Mouse (Mus musculus) thymus, postnatal 10 days (tissue): Measurements from ENCODE around the gene Zmat5.
"Not testable (repeated sequence)": the region's sequence is repeated elsewhere in the genome, so short reads cannot be mapped to it uniquely, and the experiment has no call there.

Experiments used
- DNase-seq, 2 experiments: peaks; one replicate each; pipeline ENCODE4 v3.0.0; 2021; ENCODE audit warnings: low spot score in 2 of 2

The Zmat5 gene

DNA sequence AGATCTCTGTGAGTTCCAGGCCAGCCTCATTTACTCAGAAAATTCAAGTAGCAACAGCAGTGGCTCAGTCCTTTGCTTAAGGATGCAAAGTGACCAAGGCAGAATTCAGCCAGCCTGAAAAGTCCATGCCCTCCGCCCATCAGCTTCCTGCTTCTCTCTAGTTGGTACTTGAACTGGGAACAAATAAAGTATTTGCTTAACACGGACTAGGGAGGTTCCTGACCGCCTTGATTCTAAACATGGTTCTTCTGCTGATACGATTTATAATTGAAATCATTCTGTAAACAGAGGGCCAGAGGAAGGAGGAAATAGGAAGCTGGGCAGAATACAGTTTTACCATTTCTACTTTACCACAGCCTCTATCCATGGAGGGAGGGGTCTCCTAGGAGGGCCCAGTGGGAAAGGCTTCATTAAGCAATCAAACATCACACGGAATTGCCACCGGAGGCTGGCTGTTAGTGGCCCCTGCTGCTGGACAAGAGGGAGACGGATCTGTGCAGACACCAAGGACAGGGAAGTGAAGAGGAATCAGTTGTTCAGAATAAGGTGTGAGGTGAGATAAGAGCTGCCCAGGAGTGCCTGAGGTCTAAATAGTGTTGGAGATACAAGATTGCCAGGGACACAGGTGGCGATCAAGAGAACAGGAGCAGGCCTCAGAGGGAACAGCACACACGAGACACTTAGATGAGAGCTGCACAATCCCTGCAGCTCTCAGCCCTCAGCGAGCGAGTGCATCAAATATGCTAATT lies 15.7 kb upstream of the Zmat5 start:
- DNase-seq, result no peak

DNA sequence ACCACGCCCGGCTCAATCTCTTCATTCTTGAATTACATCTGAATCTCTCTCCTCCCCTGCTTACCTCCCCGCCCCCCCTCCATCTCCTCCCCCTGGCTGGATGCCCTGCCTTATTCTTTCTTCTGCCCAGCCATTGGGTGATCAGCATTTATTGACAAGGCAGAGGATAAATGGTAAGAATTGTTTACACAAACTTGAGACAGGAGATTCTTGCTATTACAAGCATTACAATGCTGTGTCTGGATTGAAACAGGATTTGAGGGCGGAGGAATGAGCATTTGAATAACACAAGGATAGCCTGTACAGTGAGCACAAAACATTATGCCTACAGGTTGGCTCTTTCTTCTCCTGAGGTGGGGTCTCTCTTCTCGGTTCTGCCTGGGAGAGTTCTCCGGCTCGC lies 14.1 kb upstream of the Zmat5 start:
- no peak for DNase-seq

DNA sequence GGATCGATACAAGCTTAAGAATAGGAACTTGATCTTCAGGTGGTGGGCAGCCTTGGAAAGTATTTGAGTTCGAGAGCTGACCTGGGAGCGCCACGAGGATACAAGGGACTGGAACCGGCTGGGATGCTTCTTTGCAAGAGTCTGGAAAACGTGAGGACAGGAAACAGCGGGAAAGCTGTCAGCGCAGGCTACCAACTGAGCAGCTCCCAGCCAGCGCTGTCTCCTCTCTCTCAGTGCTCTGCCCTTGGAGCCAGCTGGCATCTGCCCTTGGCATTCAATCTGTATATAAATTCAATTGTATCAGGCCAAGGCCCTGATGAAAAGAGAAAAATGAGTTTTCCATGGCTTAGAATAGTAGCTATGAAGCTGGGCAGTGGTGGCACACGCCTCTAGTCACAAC lies 13.3 kb upstream of the Zmat5 start:
- no peak for DNase-seq

DNA sequence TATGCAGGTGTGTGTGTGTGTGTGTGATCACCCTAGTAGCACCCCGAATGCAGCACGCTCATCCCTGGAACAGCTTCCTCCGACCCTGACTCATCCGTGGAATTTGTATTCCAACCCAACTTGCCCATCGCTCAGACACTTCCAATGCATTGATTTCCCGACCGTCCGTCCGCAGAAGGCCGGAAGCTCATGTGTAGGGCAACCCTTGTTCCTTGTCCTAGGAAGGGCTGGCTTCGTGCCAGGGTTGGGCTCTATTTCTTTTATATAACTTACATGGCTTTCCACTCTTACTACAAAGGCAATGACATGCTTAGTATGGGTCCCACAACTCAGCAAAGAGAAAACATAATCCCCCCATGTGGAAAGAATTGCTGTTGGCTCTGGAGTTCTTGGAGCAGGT lies 12.3 kb upstream of the Zmat5 start:
- DNase-seq, result no peak

DNA sequence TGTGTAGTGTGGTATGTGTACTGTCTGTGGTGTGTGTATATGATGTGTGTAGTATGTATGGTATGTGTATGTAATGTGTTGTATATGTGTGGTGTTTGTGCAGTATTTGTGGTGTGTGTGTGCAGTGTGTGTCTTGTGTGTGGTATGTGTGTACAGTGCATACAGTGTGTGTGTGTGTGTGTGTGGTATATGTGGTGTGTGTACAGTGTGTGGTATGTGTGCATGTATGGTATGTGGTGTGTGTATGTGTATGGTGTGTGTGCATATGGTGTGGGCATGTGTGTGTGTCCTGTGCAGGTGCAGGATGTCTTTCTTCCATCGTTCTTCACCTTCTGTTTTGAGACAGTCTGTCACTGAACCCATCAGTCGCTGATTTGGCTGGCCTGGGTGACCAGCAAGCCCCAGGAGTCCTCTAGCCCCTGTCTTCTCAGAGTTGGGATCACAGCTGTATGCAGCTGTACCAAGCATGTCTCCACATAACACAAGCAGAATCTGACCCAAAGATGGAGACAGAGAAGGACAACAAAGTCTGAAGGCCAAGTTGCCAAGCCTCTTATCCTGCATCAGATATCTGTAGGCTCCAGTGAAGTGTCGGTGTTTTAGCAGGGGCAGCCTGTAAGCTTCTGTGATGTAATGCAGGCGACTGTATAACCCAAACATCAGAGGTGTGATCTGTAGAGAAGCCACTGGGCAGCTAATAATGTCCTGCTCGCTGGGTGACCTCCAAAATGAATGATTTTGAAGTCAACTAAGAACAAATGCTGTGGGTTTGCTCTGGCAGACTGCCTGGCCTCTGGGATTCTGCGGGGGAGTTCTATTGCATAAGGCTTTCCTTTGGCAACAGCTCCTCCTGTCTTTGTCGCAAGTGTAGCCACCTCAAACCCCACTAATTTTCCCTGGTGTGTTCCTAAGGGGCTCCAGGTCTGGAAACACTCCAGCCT lies 7.2 kb upstream of the Zmat5 start:
- DNase-seq, result no peak

DNA sequence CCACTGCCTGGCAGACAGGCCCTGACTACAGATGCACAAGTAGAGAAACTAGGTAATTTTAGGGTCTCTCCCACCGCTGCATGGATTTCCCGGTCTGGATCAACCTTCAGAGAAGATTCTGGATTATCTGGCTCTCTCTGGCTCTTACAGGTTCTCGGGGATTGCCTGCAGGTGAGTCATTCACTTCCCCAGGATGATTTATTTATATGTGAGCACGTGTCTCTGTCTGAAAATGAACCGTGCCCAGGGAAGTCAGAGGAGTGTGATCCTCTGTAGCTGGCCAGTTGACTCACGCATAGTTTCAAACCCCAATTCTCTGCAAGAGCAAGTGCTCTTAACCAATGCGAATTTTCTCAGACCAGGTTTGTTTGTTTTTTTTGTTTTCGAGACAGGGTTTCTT lies 3.8 kb upstream of the Zmat5 start:
- DNase-seq, result no peak

DNA sequence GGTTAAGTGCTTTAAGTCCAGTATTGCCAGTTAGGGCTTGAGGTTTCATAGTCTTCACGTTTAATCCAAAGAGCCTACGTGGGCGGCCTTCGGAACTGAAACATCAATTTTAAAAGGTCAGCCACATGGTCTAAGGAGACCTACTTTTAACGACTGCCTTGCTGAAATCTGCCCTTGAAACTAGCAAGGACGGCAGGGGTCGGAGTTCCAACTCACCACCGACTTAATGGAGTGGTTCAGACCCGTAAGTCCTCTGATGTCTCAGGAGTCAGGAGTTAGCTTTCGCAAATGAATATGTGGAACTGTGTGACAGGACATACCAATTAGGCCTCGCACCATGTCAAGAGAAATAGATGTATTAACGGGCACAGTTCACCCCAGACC lies 798 bp upstream of the Zmat5 start:
- no peak for DNase-seq

DNA sequence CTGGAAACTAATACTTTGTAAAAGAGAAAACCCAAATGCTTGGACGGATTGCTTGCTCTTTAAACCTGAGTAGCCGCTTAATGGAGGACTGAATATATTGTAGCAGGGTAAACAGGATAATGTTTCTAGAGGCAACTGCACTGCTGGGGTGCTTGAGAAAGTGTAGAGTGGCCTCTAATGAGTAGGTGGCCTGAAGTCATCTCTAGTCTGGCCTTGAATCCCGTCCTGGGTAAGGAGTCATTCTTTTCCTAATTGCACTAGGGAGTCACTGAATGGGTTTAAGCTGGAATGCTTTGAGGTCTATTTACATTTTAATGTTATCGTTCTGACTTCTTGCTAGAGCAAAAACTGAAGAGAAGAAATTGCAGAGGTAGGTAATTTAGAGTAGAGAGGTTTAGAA lies 700 bp downstream of the Zmat5 start:
- no peak for DNase-seq

DNA sequence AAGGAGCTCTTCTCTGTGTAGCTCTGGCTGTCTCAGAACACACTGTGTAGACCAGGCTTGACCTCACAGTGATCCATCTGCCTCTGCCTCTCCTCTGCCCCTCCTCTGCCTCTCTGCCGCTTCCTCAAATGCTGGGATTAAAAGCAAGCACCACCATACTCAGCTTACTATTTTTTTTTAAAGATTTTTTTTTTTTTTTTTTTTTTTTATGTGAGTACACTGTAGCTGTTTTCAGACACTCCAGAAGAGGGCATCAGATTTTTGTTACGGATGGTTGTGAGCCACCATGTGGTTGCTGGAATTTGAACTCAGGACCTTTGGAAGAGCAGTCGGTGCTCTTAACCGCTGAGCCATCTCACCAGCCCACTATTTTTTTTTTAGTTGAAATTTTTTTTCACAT lies 5.7 kb downstream of the Zmat5 start:
- not testable (repeated sequence) for DNase-seq

DNA sequence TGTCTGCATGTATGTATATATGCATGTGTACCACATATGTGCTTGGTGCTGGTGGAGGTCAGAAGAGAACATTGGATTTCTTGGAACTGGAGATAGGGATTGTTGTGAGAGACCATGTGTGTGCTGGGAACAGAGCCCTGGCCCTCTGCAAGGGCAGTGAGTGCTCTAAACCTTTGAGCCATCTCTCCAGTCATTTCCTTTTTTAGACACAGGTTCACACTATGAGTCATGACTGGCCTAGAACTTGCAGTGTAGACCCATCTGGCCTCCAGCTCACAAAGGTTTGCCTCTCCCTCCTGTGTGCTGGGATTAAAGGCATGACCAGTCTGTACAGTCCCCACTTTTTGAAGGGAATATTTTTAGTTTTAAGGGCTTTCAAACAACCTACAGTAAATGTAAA lies 8.3 kb downstream of the Zmat5 start:
- DNase-seq, result no peak

DNA sequence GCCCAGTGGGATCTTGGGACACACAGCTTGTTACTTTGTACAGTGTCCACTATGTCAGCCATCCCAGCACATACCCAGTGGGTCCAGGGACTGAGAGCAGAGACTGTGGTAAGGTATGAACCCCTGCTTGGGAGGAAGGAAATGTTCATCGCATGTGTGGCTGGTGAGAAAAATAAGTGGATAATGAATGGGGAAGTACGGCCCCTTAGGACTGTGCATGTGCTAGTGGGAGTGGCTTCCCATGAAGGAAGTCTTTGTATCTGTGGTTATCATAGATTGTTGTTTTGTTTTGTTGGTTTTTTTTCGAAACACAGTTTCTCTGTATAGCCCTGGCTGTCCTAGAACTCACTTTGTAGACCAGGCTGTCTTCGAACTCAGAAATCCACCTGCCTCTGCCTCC lies 10.2 kb downstream of the Zmat5 start:
- DNase-seq, result no peak

DNA sequence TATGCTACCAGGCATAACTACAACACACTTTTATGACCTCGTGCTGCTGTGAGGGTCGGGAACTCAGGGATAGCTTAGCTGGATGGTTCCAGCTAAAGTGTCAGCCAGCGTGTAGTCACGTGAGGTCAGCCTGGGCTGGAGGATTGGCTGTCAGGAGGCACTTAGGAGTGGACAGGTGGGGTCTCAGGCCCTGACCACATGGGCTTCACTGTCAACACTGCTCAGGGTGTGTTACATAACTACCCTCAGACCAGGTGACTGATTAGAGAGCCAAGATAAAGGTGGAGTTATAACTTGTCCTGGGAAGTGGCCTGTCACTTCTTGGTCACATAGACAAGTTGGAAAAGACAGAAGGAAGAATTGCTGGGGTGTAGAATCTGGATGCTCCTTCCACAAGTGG lies 11.1 kb downstream of the Zmat5 start:
- DNase-seq, result no peak

DNA sequence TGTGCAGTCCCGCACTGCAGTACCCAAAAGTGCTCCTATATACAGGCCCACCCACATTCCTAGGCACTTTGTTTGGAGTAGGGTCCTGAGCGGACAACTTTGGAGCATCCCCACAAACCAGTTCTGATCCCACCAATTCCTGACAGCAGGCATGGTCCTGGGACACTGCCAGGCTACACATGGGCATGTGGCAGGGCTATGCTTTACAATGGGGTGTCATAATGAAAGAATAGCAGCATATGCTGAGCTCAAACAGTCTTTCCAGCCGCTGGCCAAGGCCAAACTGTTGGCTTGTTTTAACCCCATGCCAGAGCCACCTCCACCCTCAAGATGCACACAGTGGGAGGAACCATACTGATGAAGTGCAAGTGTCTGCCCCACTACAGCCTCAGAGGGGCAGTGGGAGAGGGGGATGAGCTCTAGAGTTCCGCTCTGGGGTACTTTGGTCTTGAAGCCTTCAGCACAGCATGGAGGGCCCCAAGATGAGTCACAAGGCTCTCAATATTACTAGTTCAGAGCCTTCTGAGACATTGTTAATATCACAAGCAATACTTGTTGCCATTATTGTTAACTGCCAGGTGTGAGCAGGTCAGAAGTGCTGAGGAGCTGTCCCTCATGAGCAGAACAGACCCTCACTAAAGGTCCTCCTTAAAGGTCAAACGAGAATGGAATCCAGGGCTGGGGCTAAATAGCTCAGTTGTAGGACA lies 12.2 kb downstream of the Zmat5 start:
- DNase-seq, result no peak

DNA sequence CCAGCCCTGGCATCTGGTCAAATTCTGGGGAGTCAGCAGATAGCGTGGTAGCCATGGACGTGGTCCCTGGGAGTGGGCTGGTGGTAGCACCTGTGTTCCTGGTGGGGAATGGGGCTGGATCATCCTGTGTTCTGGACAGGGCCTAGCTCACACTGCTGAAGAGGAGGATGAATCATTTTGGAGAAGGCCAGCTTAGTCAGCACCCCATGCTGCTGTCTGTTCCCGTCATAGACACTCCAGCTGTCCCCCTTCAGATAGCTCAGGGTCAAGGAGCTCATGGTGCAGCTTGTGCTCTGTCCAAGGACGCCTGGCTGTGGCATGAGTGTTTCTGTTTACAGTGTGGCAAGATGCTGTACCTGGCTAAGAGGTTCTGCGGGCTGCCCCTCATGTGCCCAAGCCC lies 14.1 kb downstream of the Zmat5 start:
- no peak for DNase-seq

DNA sequence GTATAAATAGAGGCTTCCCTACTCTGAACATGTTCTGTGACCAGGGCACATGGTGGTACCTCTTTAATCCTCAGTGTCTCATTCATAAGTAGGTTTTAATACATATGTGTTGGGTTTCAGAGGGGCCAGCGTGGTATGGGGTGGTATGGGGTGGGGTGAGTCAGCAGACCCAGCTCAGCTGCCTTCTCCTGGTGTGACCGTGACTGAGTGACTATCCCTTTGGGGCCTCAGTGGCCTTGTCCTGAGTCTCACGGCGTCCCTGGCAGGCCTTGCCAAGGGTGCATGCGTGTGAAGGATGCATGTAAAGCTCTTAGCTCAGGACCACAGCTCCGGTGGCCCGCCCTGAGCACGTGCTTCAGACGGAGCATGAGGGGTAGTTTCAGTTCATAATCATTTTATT lies 15.5 kb downstream of the Zmat5 start:
- no peak for DNase-seq

DNA sequence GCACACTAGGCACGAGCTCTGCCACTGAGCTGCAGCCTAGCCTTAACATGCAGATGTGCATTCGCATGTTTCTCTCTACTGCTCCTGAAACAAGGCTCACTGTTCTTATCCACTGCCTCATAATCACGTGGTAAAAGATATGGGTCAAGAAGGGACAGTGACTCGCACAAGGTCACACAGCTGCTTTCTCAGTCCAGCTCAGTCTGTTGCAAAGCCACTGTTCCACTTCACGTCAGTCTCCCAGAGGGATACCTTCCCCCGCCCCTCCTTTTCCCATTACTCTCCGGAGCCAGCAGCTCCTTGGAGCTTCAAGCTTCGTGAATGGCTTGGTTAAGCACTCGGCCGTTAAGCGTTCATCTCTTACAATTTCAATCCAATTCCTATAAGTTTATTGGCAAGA lies 15.9 kb downstream of the Zmat5 start:
- DNase-seq, result no peak

DNA sequence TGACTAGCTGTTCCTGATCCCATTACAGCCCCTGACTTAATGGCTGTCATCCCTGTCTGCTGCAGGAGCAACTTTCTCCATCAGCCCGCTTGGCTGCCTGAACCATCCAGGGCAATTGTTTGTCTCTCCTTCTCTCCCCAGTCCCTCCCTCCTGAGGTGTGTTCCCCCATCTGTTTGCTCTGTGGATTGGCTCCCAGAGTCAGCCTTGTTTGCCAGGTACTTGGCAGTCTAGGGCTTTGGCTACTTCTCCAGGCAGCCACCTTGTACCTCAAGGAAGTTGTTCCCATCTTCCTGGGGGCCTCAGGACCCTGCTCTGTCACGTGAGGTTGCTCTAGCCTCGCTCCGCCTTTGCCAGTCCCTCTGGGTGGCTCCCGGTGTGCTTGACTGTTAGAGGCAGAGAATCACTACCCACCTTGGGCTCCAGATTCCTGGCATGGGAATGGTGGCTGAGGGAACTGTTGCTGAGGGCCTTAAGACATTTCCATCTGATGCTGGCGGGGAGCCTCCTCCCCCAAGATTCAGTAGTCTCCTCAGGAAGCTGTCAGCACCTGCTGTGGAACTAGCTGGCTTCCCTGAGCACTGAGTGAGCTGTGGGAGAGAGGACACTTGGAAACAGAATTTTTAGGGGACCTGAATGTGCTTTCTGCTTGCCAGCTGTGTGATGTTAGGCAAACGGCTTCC lies 16.6 kb downstream of the Zmat5 start:
- no peak for DNase-seq

DNA sequence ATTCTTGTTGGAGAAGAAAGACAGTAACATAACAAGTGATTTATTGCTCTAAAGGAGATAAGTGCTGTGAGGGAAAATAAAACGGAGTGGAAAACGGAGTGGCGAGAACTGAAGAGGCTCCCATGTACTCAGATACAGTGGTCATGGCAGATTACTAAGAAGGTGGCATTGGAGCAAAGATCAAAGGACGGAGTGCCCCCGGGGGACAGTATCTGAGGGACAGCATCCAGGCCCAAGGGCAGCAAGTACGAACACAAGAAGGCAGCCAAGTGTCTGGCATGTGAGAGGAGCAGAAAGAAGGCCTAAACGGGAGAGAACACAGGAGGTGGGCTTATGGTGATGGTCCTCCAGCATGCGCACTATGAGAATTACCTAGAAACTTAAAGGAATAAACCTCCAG lies 17.2 kb downstream of the Zmat5 start:
- DNase-seq, result no peak

DNA sequence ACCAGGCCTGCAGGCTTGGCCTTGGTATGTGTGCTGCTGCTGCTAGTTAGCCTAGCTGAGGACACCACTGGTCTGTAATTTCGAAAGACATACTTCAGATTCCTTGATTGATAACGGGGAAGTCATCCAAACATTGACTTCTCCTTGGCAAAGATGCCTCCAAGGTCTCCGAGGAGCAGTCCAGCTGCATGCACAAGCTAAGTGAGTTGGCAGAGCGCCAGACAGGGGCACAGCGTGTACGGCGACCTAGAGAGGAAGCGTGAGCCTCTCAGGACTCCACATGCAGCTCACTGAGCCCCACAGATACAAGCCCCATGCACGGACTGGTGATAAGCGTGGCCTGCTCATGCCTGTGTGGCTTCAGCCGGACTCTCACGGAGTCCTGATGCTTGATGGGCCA lies 25.1 kb downstream of the Zmat5 start:
- no peak for DNase-seq

DNA sequence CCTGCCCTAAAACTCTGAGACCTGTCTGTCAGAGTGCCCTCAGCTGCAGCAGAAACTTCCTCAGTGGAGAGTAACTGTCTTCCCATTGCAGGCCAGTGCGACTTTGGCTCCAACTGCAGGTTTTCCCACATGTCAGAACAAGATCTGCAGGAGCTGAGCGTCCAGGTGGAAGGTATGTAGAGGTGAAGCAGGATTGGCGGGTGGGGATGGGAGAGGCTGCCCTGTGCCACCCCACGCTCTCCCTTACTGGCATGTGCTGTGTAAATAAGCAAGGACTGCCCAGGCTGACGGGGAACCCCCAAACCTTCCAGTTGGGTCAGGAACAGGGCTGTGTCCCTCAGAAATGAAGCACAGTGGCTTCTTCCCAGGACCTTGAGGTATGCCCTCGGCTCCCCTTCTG lies 25.6 kb downstream of the Zmat5 start:
- no peak for DNase-seq

DNA sequence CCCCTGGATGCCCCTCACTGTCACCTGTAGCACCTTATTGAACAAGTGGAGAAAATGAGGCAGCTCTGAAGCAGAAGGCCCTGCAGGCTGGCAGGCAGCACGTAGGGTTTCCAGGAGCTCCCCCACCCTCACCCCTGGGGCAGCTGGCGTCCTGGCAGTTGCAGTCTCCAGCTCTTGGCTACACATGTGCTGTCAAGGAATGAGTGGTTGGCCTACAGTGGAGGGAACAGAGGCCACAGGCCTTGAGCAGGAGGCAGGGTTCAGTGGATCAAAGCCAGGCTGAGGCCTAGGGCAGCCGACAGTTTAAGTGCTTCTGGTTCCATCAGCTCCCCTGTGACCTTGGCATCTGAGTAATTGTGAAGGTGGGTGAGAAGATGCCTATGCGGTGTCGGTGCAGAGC lies 26.4 kb downstream of the Zmat5 start:
- DNase-seq, result no peak

DNA sequence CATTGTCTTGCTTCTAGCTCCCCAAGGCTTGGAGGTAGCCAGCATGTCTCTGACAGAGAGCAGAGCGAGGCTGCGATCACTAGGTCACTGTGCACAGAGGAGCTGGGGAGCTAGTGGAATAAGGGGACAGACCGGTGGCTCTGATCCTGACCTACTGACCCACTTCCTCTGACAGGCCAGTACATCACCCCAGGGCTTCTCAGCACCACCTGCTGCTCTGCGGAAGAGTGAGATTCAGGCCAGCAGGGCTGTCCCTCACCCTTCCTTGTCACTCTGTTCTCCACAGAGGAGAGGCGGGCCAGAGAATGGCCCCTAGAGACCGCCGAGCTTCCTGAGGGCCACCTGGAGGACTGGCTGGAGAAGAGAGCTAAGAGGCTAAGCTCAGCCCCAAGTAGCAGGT lies 27.3 kb downstream of the Zmat5 start:
- DNase-seq, result no peak
